Mouse (Mus musculus) urinary bladder, postnatal 36 days (tissue): ENCODE results near the gene Galk2.

Experiments
- DNase-seq, 2 experiments: peaks; one replicate each; pipeline ENCODE4 v3.0.0; 2022; ENCODE audit warnings: low spot score in 2 of 2, mixed read lengths in 1 of 2

Galk2 gene

GRCm38 (mm10) chr2:125858521-125859280, at the start of gene Galk2, which contains the start of gene Cops2:
Gene Galk2 (plus strand): TSS chr2:125859109.
Gene Cops2 (minus strand): TSS chr2:125859139.
- DNase-seq = peak; percentile 91 to 93

DNA sequence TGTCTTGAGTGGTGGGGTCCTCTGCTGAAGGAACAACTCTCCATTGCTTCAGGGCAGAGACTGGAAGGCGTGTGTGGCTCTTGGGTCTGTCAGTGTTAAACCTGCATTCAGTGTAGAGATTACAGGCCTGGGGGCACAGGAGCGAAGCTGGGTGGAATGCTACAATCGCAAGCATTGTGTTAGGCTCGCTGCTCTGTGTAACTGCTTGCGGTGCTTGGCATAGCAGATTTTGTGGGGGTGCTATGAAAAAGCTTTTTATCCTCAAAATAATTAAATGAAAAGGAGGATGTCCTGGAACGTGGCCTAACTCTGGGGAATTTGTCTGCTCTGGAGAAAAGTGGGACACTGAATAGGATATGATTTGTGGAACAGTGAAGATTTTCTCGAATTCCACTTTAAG, 49.4 kb upstream of the Galk2 start:
- DNase-seq = no peak

DNA sequence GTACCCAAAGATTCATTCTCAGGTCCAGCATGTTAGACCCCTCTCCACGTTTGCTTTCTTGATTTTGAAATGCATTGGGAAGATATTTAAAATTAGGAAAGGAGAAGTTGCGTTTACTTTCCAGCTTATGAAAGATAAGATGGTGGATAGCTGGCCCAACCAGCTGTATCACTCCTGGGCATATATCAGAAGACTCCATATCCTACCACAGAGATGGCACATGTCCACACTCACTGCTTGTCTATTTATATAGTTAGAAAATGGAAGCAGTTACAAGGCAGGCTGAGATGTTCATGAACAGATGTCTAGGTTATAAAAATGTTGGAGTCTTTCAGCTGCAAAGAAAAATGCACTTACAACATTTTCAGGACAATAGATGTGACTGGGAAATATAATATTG, 47.6 kb upstream of the Galk2 start:
- DNase-seq = no peak

- DNase-seq = no peak
Observed at GRCm38 (mm10) chr2:125813972-125814595, 44.8 kb upstream of the Galk2 start.

DNA sequence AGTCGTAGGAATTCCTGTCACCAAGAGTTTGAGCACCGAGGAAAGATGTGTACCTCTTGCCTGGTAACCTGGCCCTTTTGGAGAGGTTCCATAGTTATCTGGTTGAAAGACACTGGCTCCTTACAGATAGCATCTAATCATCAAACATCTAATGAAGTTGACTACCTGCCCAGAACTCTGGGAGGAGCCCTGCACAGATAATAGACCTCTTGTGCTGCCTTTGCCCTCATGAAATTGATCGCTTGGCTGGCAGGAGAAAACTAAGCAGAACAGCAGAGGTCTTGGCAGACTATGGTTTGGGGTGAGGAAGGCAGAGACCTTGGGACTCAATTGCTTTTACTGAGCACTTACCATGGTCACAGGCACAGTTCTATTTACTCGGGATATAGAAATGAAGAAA, 38.5 kb upstream of the Galk2 start:
- no peak for DNase-seq

- DNase-seq = no peak
Observed at GRCm38 (mm10) chr2:125826201-125826600, 32.7 kb upstream of the Galk2 start.

DNA sequence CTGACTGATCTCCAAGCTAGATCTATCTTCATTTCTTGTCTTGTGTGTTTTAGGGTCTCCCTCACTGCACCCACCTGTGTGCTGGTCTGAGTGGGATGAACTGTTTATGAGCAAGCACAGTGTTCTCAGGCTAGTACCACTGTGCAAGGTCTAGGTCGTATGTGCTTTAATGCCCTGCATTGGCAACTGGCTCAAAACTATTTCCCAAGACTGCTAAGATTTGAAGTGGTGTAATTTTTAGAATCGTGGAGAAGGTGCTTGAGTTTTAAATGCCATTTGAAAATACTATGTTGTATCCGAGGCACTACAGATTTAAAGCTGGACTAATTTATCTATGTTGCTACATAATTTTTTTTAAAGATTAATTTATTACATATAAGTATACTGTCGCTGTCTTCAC, 31.0 kb upstream of the Galk2 start:
- no peak for DNase-seq

GRCm38 (mm10) chr2:125829924-125830323, 29.0 kb upstream of the Galk2 start:
- no peak for DNase-seq

- no peak for DNase-seq
Observed at GRCm38 (mm10) chr2:125838091-125838490, 20.8 kb upstream of the Galk2 start.

DNA sequence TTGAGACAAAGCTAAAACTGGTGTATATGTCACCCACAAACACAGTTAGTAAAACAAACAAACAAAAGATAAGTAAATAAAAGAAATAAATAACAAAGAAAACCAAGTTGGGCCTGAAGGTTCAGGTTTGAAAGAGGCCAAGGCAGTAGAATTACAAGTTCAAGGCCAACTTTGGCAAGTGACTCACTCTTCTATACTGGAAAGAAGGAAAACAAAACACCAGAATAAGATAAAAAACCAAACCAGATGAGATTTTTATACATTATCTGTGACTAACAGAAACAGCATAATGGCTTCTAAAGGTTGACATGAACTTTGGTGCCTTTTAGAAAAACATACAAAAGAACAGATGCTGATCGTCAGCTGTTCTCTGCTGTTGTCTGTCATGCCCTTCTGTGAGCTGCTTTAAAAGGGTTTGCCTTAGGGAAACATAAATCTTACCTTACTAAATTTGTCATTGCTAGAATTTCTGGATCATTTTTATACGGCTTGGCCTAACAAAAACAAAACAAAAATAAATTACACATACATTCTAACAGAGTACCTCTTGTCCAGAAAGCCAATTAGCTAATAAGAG, 20.1 kb upstream of the Galk2 start:
- DNase-seq = no peak

GRCm38 (mm10) chr2:125851237-125851636, 7.7 kb upstream of the Galk2 start:
- no peak for DNase-seq

GRCm38 (mm10) chr2:125857707-125858106, 1.2 kb upstream of the Galk2 start:
- no peak for DNase-seq

- DNase-seq = no peak
Observed at GRCm38 (mm10) chr2:125863799-125864198, 4.9 kb downstream of the Galk2 start.

DNA sequence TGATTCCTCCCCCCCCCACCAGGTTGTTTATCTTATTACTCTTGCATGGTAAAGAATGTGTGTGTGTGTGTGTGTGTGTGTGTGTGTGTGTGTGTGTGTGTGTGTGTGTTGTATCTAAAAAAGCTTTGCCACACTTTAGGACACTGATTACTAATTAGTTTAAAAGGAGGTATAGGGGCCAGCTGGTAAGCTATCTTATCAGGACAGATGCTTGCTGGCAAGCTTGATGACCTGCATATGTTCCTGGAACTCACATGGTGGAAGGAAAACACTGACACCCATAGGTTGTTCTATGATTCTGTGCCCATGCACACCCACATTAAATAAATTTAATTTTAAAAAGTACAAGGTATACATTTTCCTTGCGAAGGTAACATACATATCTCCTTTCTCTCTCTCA, 5.6 kb downstream of the Galk2 start:
- DNase-seq = no peak

DNA sequence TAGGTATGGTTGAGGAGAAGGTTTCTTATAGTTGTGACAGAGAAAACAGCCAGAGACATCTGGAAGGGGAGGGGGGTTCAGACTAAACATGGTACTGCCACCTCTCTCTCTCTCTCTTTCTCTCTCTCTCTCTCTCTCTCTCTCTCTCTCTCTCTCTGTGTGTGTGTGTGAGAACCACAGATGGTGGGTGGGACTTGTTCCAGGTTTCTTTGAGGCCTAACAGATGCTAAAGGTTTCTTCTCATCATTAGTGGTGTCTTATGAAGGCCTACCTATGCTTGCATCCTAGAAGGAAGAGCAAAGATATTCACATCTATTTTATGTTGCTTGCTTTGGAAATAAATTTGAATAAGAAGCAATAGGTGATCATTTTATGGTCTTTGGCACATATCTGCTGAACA, 6.7 kb downstream of the Galk2 start:
- DNase-seq = no peak

DNA sequence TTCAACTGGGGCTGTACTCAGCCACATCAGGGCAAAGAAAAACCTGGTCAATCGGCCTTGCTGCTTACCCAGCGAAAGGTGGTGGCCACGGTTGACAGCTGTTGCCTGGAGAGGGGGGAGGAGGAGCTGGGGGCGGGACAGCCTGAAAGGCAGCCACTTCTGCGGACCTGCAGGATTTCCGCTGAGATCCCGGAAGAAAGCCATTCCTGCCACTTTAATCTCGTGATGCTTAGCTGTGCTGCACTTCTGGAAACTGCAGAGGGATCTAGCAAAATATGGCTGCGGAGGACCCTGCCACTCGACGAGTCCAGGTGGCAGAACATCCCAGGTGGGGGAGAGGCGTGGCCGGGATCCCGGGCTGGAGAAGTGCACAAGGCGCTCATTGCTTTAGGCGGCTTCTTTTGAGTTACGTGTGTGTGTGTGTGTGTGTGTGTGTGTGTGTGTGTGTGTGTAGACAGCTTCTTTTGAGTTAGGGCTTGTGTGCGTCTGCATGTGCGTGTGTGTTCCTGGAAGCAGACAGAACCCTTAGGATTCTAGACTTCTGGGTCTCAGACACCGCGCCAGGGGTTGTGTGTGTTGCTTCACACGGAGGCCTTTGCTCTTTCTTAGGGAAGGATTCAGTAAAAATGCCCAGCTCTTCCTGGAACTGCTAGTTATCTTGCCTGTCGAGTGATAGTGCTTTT, 7.3 kb downstream of the Galk2 start:
- peak; percentile 42 to 65 for DNase-seq

DNA sequence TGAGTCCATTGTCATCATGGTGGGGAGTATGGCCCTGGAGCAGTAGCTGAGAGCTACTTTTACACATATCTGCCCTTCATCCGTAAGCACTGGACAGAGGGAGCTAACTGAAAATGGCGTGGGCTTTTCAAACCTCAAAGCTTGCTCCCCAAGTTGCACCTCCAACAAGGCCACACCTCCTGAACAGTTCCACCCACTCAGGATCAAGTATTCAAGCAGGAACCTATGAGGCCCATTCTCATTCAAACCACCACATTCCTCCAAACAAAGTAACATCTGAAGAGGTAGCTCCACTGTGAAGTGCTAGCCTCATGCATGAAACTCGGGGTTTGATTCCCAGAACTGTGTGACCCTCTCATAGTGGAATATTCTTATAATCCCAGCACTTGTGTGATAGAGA, 9.4 kb downstream of the Galk2 start:
- no peak for DNase-seq

GRCm38 (mm10) chr2:125870159-125870558, 11.2 kb downstream of the Galk2 start:
- DNase-seq = no peak

DNA sequence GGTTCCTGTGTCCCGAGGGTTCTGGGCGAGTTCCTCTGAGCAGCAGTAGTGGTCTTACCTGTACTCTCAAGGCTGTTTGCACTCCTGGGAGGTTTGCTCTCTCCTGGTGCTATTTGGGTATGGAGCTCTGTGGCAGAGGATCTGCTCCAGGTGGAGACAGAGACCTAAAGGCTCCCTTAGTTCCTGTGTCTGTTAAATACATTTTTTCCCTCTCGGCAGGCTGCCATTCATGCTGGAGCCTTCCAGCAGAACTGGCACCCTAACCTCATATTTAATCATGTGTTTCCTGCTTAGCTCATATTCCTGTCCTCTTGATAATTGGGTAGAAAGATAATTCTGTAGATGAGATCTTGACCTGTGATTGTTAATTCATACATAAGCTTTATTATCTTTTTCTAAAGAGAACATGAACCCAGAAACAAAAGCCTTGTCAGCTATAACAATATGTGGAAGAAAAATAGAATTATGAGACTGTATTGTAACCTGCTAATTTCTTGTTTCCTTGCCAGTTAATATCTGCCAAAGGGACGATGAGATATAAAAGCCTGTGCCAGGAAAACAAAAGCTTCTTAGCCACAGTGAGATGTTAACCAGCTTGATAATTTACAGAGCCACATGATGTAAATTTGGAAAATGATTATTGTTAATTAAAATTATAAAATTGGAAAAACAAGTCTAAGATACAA, 27.1 kb downstream of the Galk2 start:
- DNase-seq = no peak

- DNase-seq = peak in 1 of 2 experiments; percentile 7
Observed at GRCm38 (mm10) chr2:125893096-125893495, 34.2 kb downstream of the Galk2 start.

DNA sequence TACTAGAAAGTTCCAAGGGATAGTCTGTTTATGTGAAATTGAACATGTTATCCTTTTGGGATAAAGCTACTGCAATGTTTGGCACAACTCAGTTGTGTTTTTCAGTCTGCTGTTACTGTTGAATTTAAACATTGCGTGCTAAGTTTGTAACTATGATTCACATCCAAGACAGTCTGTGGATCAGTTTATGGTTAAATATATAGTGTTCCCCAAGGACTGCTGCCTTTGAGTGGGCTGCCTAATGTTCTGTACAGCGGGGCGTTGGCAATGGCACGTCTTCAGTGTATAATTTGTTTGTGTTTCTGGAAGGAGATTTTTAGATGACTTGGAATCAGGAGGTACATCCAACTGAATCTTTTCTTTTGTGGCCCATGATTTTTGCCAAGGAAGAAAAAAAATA, 36.2 kb downstream of the Galk2 start:
- DNase-seq = no peak

- DNase-seq = no peak
Observed at GRCm38 (mm10) chr2:125896355-125896754, 37.4 kb downstream of the Galk2 start.
